Mouse (Mus musculus) heart, postnatal 4 days (tissue): ENCODE results near the gene Tagln. TPM values are rescaled to one million over a fixed set of nuclear protein-coding genes. Genes with fewer than 3 reads are reported as not detected.
A peak's percentile ranks its signal among the peaks of the same experiment; 100 is the strongest.

Experiments used
- DNase-seq: peaks from one replicate; pipeline ENCODE4 v3.0.0; 2021
- total RNA-seq, 2 experiments: library from RNA; stranded (reverse); gene quantifications; 2 replicates each; pipeline ENCODE4 v1.2.3; 2021

Tagln gene
- total RNA-seq, result 100 to 1,000 TPM; 111 to 124 TPM

- peak; percentile 72 for DNase-seq
Observed at GRCm38 (mm10) chr9:45935628-45936210, at the start of gene Tagln. Gene Tagln, minus strand, starts transcription at chr9:45936058.

GRCm38 (mm10) chr9:45985229-45985567, 49.3 kb upstream of the Tagln start:
- peak; percentile 79 for DNase-seq

- DNase-seq, result peak; percentile 93
Observed at GRCm38 (mm10) chr9:45984409-45985228, 48.8 kb upstream of the Tagln start.

- DNase-seq, result peak; percentile 39
Observed at GRCm38 (mm10) chr9:45983676-45984408, 48.0 kb upstream of the Tagln start.

- no peak for DNase-seq
Observed at GRCm38 (mm10) chr9:45981331-45981730, 45.5 kb upstream of the Tagln start.

- no peak for DNase-seq
Observed at GRCm38 (mm10) chr9:45980611-45981010, 44.8 kb upstream of the Tagln start.

GRCm38 (mm10) chr9:45979778-45980177, 43.9 kb upstream of the Tagln start:
- DNase-seq, result no peak

GRCm38 (mm10) chr9:45976884-45977283, 41.0 kb upstream of the Tagln start:
- no peak for DNase-seq

GRCm38 (mm10) chr9:45963577-45963976, 27.7 kb upstream of the Tagln start:
- DNase-seq, result no peak

- no peak for DNase-seq
Observed at GRCm38 (mm10) chr9:45961855-45962254, 26.0 kb upstream of the Tagln start.

- no peak for DNase-seq
Observed at GRCm38 (mm10) chr9:45959661-45960060, 23.8 kb upstream of the Tagln start.

- DNase-seq, result no peak
Observed at GRCm38 (mm10) chr9:45958851-45959250, 23.0 kb upstream of the Tagln start.

GRCm38 (mm10) chr9:45958023-45958670, 22.3 kb upstream of the Tagln start:
- peak; percentile 47 for DNase-seq

- DNase-seq, result peak; percentile 89
Observed at GRCm38 (mm10) chr9:45955107-45955963, 19.5 kb upstream of the Tagln start, which contains the start of gene Sidt2. Gene Sidt2, minus strand, starts transcription at chr9:45955258.

GRCm38 (mm10) chr9:45954294-45955106, 18.6 kb upstream of the Tagln start:
- DNase-seq, result peak; percentile 59

- peak; percentile 5 for DNase-seq
Observed at GRCm38 (mm10) chr9:45953511-45954293, 17.8 kb upstream of the Tagln start.

- DNase-seq, result peak; percentile 5
Observed at GRCm38 (mm10) chr9:45952890-45953289, 17.0 kb upstream of the Tagln start.

- no peak for DNase-seq
Observed at GRCm38 (mm10) chr9:45952057-45952456, 16.2 kb upstream of the Tagln start.

GRCm38 (mm10) chr9:45946872-45947183, 11.0 kb upstream of the Tagln start:
- no peak for DNase-seq

GRCm38 (mm10) chr9:45946182-45946871, 10.5 kb upstream of the Tagln start:
- DNase-seq, result no peak
